Mouse (Mus musculus) C2C12 (cell line): Measurements from ENCODE around the gene Fam227b.

ENCODE experiments used
- CTCF ChIP-seq: IDR thresholded peaks from one replicate; pipeline ENCODE4 v1.5.1; 2011; ENCODE audit not compliant: control insufficient read depth, insufficient read depth, insufficient read length
- MYOD1 ChIP-seq: IDR thresholded peaks from one replicate; pipeline ENCODE4 v1.6.1; 2011; ENCODE audit warnings: low read depth; ENCODE audit not compliant: control insufficient read depth, insufficient read length

- TF ChIP-seq MYOD1 (no peak), CTCF (no peak)
Observed at GRCm38 (mm10) chr2:126064814-126065213, 87.0 kb downstream of the Fam227b start.
